Mouse (Mus musculus): ENCODE measurements at regions not wholly inside any gene's neighbourhood (a gene's known extent, or its start where the extent isn't known, plus 50 kb on each side); places are given as distances from the start of the nearest gene placed in this dataset.
A peak's percentile ranks its signal among the peaks of the same experiment; 100 is the strongest.

- H3K27me3 ChIP-seq (ENCODE audit: control insufficient read depth, insufficient read depth, low read length), result no peaks in the 10 kb centered on the region
- no peak overlapping the region for H3K4me3 ChIP-seq (replicated peaks; ENCODE audit: low read depth, low read length)
- H3K27ac ChIP-seq (replicated peaks; ENCODE audit: low read depth, low read length), result no peak overlapping the region
- DNase-seq, result no peak
- 83% methylated on average over 1 of the region's 1 CpGs for whole genome bisulfite sequencing
- H3K9ac ChIP-seq (replicated peaks; ENCODE audit: low read length), result no peak overlapping the region
- H3K4me1 ChIP-seq (ENCODE audit: control insufficient read depth, insufficient read depth, low read length), result no peaks in the 10 kb centered on the region
- H3K9me3 ChIP-seq (ENCODE audit: control insufficient read depth, low read length), result no peaks in the 10 kb centered on the region
- H3K4me2 ChIP-seq (ENCODE audit: low read length), result no peak overlapping the region
- H3K36me3 ChIP-seq (ENCODE audit: control insufficient read depth, insufficient read depth, low read length), result no peaks in the 10 kb centered on the region
- ATAC-seq (ENCODE audit: low FRiP score, low TSS enrichment), result no peak
Observed at GRCm38 (mm10) chr10:96787572-96787946, 170.8 kb downstream of the Btg1 start.

- H3K27ac ChIP-seq (replicated peaks; ENCODE audit: low read depth, low read length), result no peak overlapping the region
- H3K4me2 ChIP-seq (ENCODE audit: low read length), result no peak overlapping the region
- no peak overlapping the region for H3K9ac ChIP-seq (replicated peaks; ENCODE audit: low read length)
- no peaks in the 10 kb centered on the region for H3K9me3 ChIP-seq (ENCODE audit: control insufficient read depth, low read length)
- WGBS, result 63% methylated on average over 8 of the region's 8 CpGs
- no peak overlapping the region for H3K4me3 ChIP-seq (replicated peaks; ENCODE audit: low read depth, low read length)
- ATAC-seq (ENCODE audit: low FRiP score, low TSS enrichment) (no peak), DNase-seq (peak; percentile 25)
- no peaks in the 10 kb centered on the region for H3K4me1 ChIP-seq (ENCODE audit: control insufficient read depth, insufficient read depth, low read length)
- no peaks in the 10 kb centered on the region for H3K36me3 ChIP-seq (ENCODE audit: control insufficient read depth, insufficient read depth, low read length)
- no peaks in the 10 kb centered on the region for H3K27me3 ChIP-seq (ENCODE audit: control insufficient read depth, insufficient read depth, low read length)
Observed at GRCm38 (mm10) chr10:96788352-96789016, 171.7 kb downstream of the Btg1 start.

- DNase-seq, result no peak
- Histone ChIP-seq H3K4me1 (ENCODE audit: control insufficient read depth, insufficient read depth, low read length) (no peaks in the 10 kb centered on the region), H3K27ac (replicated peaks; ENCODE audit: low read depth, low read length) (no peak overlapping the region), H3K27me3 (ENCODE audit: control insufficient read depth, insufficient read depth, low read length) (no peaks in the 10 kb centered on the region), H3K36me3 (ENCODE audit: control insufficient read depth, insufficient read depth, low read length) (no peaks in the 10 kb centered on the region), H3K9ac (replicated peaks; ENCODE audit: low read length) (no peak overlapping the region), H3K9me3 (ENCODE audit: control insufficient read depth, low read length) (no peaks in the 10 kb centered on the region), H3K4me2 (ENCODE audit: low read length) (no peak overlapping the region), H3K4me3 (replicated peaks; ENCODE audit: low read depth, low read length) (no peak overlapping the region)
- 77% methylated on average over 6 of the region's 6 CpGs for WGBS
- no peak for ATAC-seq (ENCODE audit: low FRiP score, low TSS enrichment)
Observed at GRCm38 (mm10) chr10:96797116-96797515, 180.3 kb downstream of the Btg1 start.

GRCm38 (mm10) chr10:96800801-96801200, 184.0 kb downstream of the Btg1 start:
- no peaks in the 10 kb centered on the region for H3K36me3 ChIP-seq (ENCODE audit: control insufficient read depth, insufficient read depth, low read length)
- no peaks in the 10 kb centered on the region for H3K27me3 ChIP-seq (ENCODE audit: control insufficient read depth, insufficient read depth, low read length)
- WGBS, result 84% methylated on average over 3 of the region's 3 CpGs
- H3K9ac ChIP-seq (replicated peaks; ENCODE audit: low read length), result no peak overlapping the region
- H3K4me1 ChIP-seq (ENCODE audit: control insufficient read depth, insufficient read depth, low read length), result no peaks in the 10 kb centered on the region
- no peak for DNase-seq
- H3K4me2 ChIP-seq (ENCODE audit: low read length), result no peak overlapping the region
- ATAC-seq (ENCODE audit: low FRiP score, low TSS enrichment), result no peak
- H3K4me3 ChIP-seq (replicated peaks; ENCODE audit: low read depth, low read length), result no peak overlapping the region
- H3K9me3 ChIP-seq (ENCODE audit: control insufficient read depth, low read length), result no peaks in the 10 kb centered on the region
- no peak overlapping the region for H3K27ac ChIP-seq (replicated peaks; ENCODE audit: low read depth, low read length)

GRCm38 (mm10) chr10:96804030-96804784, 187.4 kb downstream of the Btg1 start:
- H3K9ac ChIP-seq (replicated peaks; ENCODE audit: low read length), result no peak overlapping the region
- no peak overlapping the region for H3K4me3 ChIP-seq (replicated peaks; ENCODE audit: low read depth, low read length)
- H3K4me1 ChIP-seq (ENCODE audit: control insufficient read depth, insufficient read depth, low read length), result no peaks in the 10 kb centered on the region
- H3K27ac ChIP-seq (replicated peaks; ENCODE audit: low read depth, low read length), result no peak overlapping the region
- no peaks in the 10 kb centered on the region for H3K27me3 ChIP-seq (ENCODE audit: control insufficient read depth, insufficient read depth, low read length)
- DNase-seq (peak; percentile 31), ATAC-seq (ENCODE audit: low FRiP score, low TSS enrichment) (no peak)
- H3K4me2 ChIP-seq (ENCODE audit: low read length), result no peak overlapping the region
- no peaks in the 10 kb centered on the region for H3K9me3 ChIP-seq (ENCODE audit: control insufficient read depth, low read length)
- WGBS, result 33% methylated on average over 7 of the region's 7 CpGs
- no peaks in the 10 kb centered on the region for H3K36me3 ChIP-seq (ENCODE audit: control insufficient read depth, insufficient read depth, low read length)

GRCm38 (mm10) chr10:96806579-96806978, 189.8 kb downstream of the Btg1 start:
- H3K4me1 ChIP-seq (ENCODE audit: control insufficient read depth, insufficient read depth, low read length), result no peaks in the 10 kb centered on the region
- H3K36me3 ChIP-seq (ENCODE audit: control insufficient read depth, insufficient read depth, low read length), result no peaks in the 10 kb centered on the region
- WGBS, result 78% methylated on average over 5 of the region's 7 CpGs
- H3K27ac ChIP-seq (replicated peaks; ENCODE audit: low read depth, low read length), result no peak overlapping the region
- ATAC-seq (ENCODE audit: low FRiP score, low TSS enrichment), result no peak
- no peaks in the 10 kb centered on the region for H3K27me3 ChIP-seq (ENCODE audit: control insufficient read depth, insufficient read depth, low read length)
- H3K9ac ChIP-seq (replicated peaks; ENCODE audit: low read length), result no peak overlapping the region
- H3K9me3 ChIP-seq (ENCODE audit: control insufficient read depth, low read length), result no peaks in the 10 kb centered on the region
- DNase-seq, result no peak
- H3K4me3 ChIP-seq (replicated peaks; ENCODE audit: low read depth, low read length), result no peak overlapping the region
- H3K4me2 ChIP-seq (ENCODE audit: low read length), result no peak overlapping the region

GRCm38 (mm10) chr10:96821852-96822251, 205.0 kb downstream of the Btg1 start:
- Histone ChIP-seq H3K27me3 (ENCODE audit: control insufficient read depth, insufficient read depth, low read length) (no peaks in the 10 kb centered on the region), H3K36me3 (ENCODE audit: control insufficient read depth, insufficient read depth, low read length) (no peaks in the 10 kb centered on the region), H3K27ac (replicated peaks; ENCODE audit: low read depth, low read length) (no peak overlapping the region), H3K9ac (replicated peaks; ENCODE audit: low read length) (no peak overlapping the region), H3K4me1 (ENCODE audit: control insufficient read depth, insufficient read depth, low read length) (no peaks in the 10 kb centered on the region), H3K4me3 (replicated peaks; ENCODE audit: low read depth, low read length) (no peak overlapping the region), H3K4me2 (ENCODE audit: low read length) (no peak overlapping the region), H3K9me3 (ENCODE audit: control insufficient read depth, low read length) (no peaks in the 10 kb centered on the region)
- DNase-seq (no peak), ATAC-seq (ENCODE audit: low FRiP score, low TSS enrichment) (no peak)
- 84% methylated on average over 1 of the region's 1 CpGs for WGBS

- Histone ChIP-seq H3K9ac (replicated peaks; ENCODE audit: low read length) (no peak overlapping the region), H3K4me2 (ENCODE audit: low read length) (no peak overlapping the region), H3K4me3 (replicated peaks; ENCODE audit: low read depth, low read length) (no peak overlapping the region), H3K27ac (replicated peaks; ENCODE audit: low read depth, low read length) (no peak overlapping the region), H3K36me3 (ENCODE audit: control insufficient read depth, insufficient read depth, low read length) (no peaks in the 10 kb centered on the region), H3K4me1 (ENCODE audit: control insufficient read depth, insufficient read depth, low read length) (no peaks in the 10 kb centered on the region), H3K9me3 (ENCODE audit: control insufficient read depth, low read length) (no peaks in the 10 kb centered on the region), H3K27me3 (ENCODE audit: control insufficient read depth, insufficient read depth, low read length) (no peaks in the 10 kb centered on the region)
- 87% methylated on average over 7 of the region's 7 CpGs for WGBS
- ATAC-seq (ENCODE audit: low FRiP score, low TSS enrichment) (no peak), DNase-seq (no peak)
Observed at GRCm38 (mm10) chr10:96822344-96823335, 205.8 kb downstream of the Btg1 start.
